Mouse (Mus musculus) kidney, adult 2 months (tissue): ENCODE results near the gene Fndc10. TPM values are rescaled to one million over a fixed set of nuclear protein-coding genes. Genes with fewer than 3 reads are reported as not detected.
A peak's percentile ranks its signal among the peaks of the same experiment; 100 is the strongest.

Source experiments
- DNase-seq: peaks from one replicate; pipeline ENCODE4 v3.0.0; 2021
- H3K27ac ChIP-seq: fragments of 200-500 bp; 2 replicates; pipeline ENCODE4 v1.5.1; 2012; ENCODE audit warnings: low read depth, low read length, control low read depth, inconsistent platforms; ENCODE audit not compliant: insufficient read depth
- H3K27me3 ChIP-seq: fragments of 200-500 bp; replicated peaks from 2 replicates; pipeline ENCODE4 v1.6.1; 2012; ENCODE audit warnings: mild to moderate bottlenecking, moderate library complexity, low read length, inconsistent platforms; ENCODE audit not compliant: control insufficient read depth, insufficient read depth
- H3K36me3 ChIP-seq: fragments of 200-500 bp; 2 replicates; pipeline ENCODE4 v1.6.1; 2012; ENCODE audit warnings: mild to moderate bottlenecking, moderate library complexity, low read length, inconsistent platforms; ENCODE audit not compliant: control insufficient read depth, insufficient read depth
- H3K4me1 ChIP-seq: fragments of 200-500 bp; 2 replicates; pipeline ENCODE4 v1.6.1; 2011; ENCODE audit warnings: low read length; ENCODE audit not compliant: control insufficient read depth, insufficient read depth
- H3K4me3 ChIP-seq: fragments of 200-500 bp; 2 replicates; pipeline ENCODE4 v1.5.1; 2011; ENCODE audit warnings: mild to moderate bottlenecking, low read depth, low read length, control low read depth; ENCODE audit not compliant: insufficient read depth
- CTCF ChIP-seq: fragments of 200-500 bp; conservative IDR thresholded peaks from 2 replicates; pipeline ENCODE4 v1.5.1; 2011; ENCODE audit warnings: low read depth, mild to moderate bottlenecking, control low read depth, low read length, moderate library complexity, mixed read lengths; ENCODE audit not compliant: insufficient read depth, insufficient read length
- POLR2A ChIP-seq: fragments of 200-500 bp; IDR thresholded peaks from one replicate; pipeline ENCODE4 v1.6.1; 2011; ENCODE audit warnings: low read depth, low read length, control low read depth
- WGBS: fragments of 180-500 bp; shearing (Covaris S2); methylation state at CpG from one replicate; pipeline ENCODE4 v1.1.7; 2018; 5-methylcytosine and 5-hydroxymethylcytosine counted together
- polyA plus RNA-seq: library from polyadenylated mRNA; depleted of rRNA; stranded (reverse); fragments of >200 nt; gene quantifications from 2 replicates; pipeline ENCODE4 v1.2.3, GENCODE M21; 2012

The Fndc10 gene
- polyA plus RNA-seq, 1 experiment = 9.8 TPM

- no peak for TF ChIP-seq POLR2A
- no peak for TF ChIP-seq CTCF
- Histone ChIP-seq H3K27me3 (no peaks in the 10 kb centered on the region), H3K4me1 (no peaks in the 10 kb centered on the region; the same call in 1 of the 2 replicates), H3K4me3 (no peak overlapping the region), H3K36me3 (no peaks in the 10 kb centered on the region), H3K27ac (no peak overlapping the region)
- 98% methylated on average over 4 of the region's 4 CpGs for WGBS
- no peak for DNase-seq
These were observed 9.3 kb downstream of the Fndc10 start for GRCm38 (mm10) chr4:155703425-155703929.

GRCm38 (mm10) chr4:155704721-155705591 lies 10.8 kb downstream of the Fndc10 start, which contains the start of gene Ssu72:
Gene Ssu72, plus strand, starts transcription at chr4:155704800.
- H3K27me3 ChIP-seq = no peaks in the 10 kb centered on the region
- WGBS = under 1% methylated on average over 83 of the region's 83 CpGs
- no peaks in the 10 kb centered on the region for H3K36me3 ChIP-seq
- H3K27ac ChIP-seq = peak within 1 kb of the TSS; percentile 96
- H3K4me3 ChIP-seq = peak within 1 kb of the TSS; percentile 89
- no peak for TF ChIP-seq CTCF
- peak; percentile 32 for TF ChIP-seq POLR2A
- no peaks in the 10 kb centered on the region; the same call in 1 of the 2 replicates for H3K4me1 ChIP-seq
- peak; percentile 97 for DNase-seq

- Histone ChIP-seq H3K4me1 (peaks cover 3% of the 10 kb centered on the region; the same call in 1 of the 2 replicates), H3K27ac (peak overlapping the region; percentile 96), H3K27me3 (no peaks in the 10 kb centered on the region), H3K36me3 (no peaks in the 10 kb centered on the region), H3K4me3 (peak overlapping the region; percentile 89)
- under 1% methylated on average over 19 of the region's 19 CpGs for WGBS
- no peak for DNase-seq
- TF ChIP-seq POLR2A (no peak), CTCF (no peak)
These were observed 11.4 kb downstream of the Fndc10 start for GRCm38 (mm10) chr4:155705592-155705929.

GRCm38 (mm10) chr4:155708582-155708981 lies 14.4 kb downstream of the Fndc10 start:
- TF ChIP-seq CTCF (no peak), POLR2A (no peak)
- DNase-seq = no peak
- Histone ChIP-seq H3K27me3 (no peaks in the 10 kb centered on the region), H3K36me3 (no peaks in the 10 kb centered on the region), H3K27ac (no peak overlapping the region), H3K4me3 (no peak overlapping the region), H3K4me1 (peaks cover 6% of the 10 kb centered on the region; the same call in 1 of the 2 replicates)
- 68% methylated on average over 2 of the region's 2 CpGs for WGBS

GRCm38 (mm10) chr4:155708988-155709387 lies 14.8 kb downstream of the Fndc10 start:
- H3K4me3 ChIP-seq = no peak overlapping the region
- no peak overlapping the region for H3K27ac ChIP-seq
- TF ChIP-seq POLR2A (no peak), CTCF (no peak)
- no peak for DNase-seq
- no peaks in the 10 kb centered on the region for H3K27me3 ChIP-seq
- H3K36me3 ChIP-seq = no peaks in the 10 kb centered on the region
- H3K4me1 ChIP-seq = peaks cover 6% of the 10 kb centered on the region; the same call in 1 of the 2 replicates

GRCm38 (mm10) chr4:155710521-155711252 lies 16.5 kb downstream of the Fndc10 start:
- DNase-seq = peak; percentile 21
- WGBS = 24% methylated on average over 6 of the region's 6 CpGs
- Histone ChIP-seq H3K27me3 (no peaks in the 10 kb centered on the region), H3K27ac (peak overlapping the region; percentile 42; the same call in 1 of the 2 replicates), H3K36me3 (no peaks in the 10 kb centered on the region; the same call in 1 of the 2 replicates), H3K4me3 (no peak overlapping the region), H3K4me1 (peaks cover 6% of the 10 kb centered on the region; the same call in 1 of the 2 replicates)
- TF ChIP-seq CTCF = no peak
- TF ChIP-seq POLR2A = no peak
